Mouse (Mus musculus) hindbrain, embryonic 13.5 days (tissue): Measurements from ENCODE around the gene Dnajc2. TPM values are rescaled to one million over a fixed set of nuclear protein-coding genes. Genes with fewer than 3 reads are reported as not detected.
"Not testable (repeated sequence)": the region's sequence is repeated elsewhere in the genome, so short reads cannot be mapped to it uniquely, and the experiment has no call there.

Experiments
- ATAC-seq: fragments of 200-750 bp; cut with Nextera tagmentation; 2 replicates; pipeline ENCODE4 v1.8.0; 2017; ENCODE audit warnings: moderate TSS enrichment; ENCODE audit not compliant: low FRiP score
- H3K27ac ChIP-seq: fragments of 300-500 bp; sonication (generic); 2 replicates; pipeline ENCODE4 v1.5.1; 2015; ENCODE audit warnings: inconsistent platforms, mild to moderate bottlenecking, moderate library complexity
- H3K27me3 ChIP-seq: fragments of 300-500 bp; sonication (generic); 2 replicates; pipeline ENCODE4 v1.6.1; 2015; ENCODE audit warnings: mild to moderate bottlenecking, inconsistent platforms
- H3K36me3 ChIP-seq: fragments of 300-500 bp; sonication (generic); 2 replicates; pipeline ENCODE4 v1.6.1; 2015; ENCODE audit warnings: mild to moderate bottlenecking, inconsistent platforms
- H3K4me1 ChIP-seq: fragments of 300-500 bp; sonication (generic); replicated peaks from 2 replicates; pipeline ENCODE4 v1.6.1; 2015; ENCODE audit warnings: inconsistent platforms
- H3K4me2 ChIP-seq: fragments of 300-500 bp; sonication (generic); 2 replicates; pipeline ENCODE4 v1.6.1; 2015; ENCODE audit warnings: inconsistent platforms, mild to moderate bottlenecking, moderate library complexity
- H3K4me3 ChIP-seq: fragments of 300-500 bp; sonication (generic); 2 replicates; pipeline ENCODE4 v1.5.1; 2015; ENCODE audit warnings: mild to moderate bottlenecking, inconsistent platforms
- H3K9ac ChIP-seq: fragments of 300-500 bp; sonication (generic); 2 replicates; pipeline ENCODE4 v1.6.1; 2015; ENCODE audit warnings: mild to moderate bottlenecking, inconsistent platforms
- H3K9me3 ChIP-seq: fragments of 300-500 bp; sonication (generic); 2 replicates; pipeline ENCODE4 v1.6.1; 2016; ENCODE audit warnings: inconsistent platforms
- WGBS: fragments of 180-500 bp; shearing (Covaris S2); methylation state at CpG from one replicate; pipeline ENCODE4 v1.1.7; 2015; 5-methylcytosine and 5-hydroxymethylcytosine counted together
- polyA plus RNA-seq: library from polyadenylated mRNA; unstranded; fragments of >200 nt; fragmentation: Nextera tagmentation; extraction: Ambion mirVana; gene quantifications from 2 replicates; pipeline ENCODE4 v1.2.1, GENCODE M21; 2015

Gene Dnajc2
- polyA plus RNA-seq, 1 experiment from 2014 or later, result 74.0 TPM

DNA sequence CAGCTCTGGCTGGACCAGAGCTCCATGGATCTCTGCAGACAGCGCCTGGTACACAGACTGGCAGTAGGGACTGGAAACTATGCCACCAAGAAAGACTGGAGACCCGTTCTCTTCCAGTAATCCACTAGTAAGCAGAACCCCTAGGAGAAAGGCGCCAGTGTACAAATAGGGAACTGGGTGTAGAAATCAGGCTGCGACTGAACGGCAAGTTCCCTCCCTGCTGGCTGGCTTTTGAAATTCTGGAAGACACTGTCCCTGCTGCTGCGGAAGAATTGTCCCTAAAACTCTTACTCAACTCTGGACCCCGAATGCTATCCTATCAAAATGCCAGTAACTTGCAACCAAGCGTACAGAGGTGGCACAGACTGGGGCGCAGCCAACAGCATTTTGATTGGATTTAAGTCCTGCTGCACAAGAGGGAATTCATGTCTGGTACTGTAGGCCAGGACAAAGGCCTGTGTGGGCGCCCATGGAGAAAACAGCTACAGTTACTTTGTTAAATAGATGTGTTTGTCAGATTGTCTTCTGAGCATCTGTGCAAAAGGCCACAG is 67.8 kb downstream of the Dnajc2 start:
- H3K4me1 ChIP-seq, result no peaks in the 10 kb centered on the region
- no peak overlapping the region for H3K4me3 ChIP-seq
- no peaks in the 10 kb centered on the region for H3K27me3 ChIP-seq
- ATAC-seq, result no peak
- H3K9me3 ChIP-seq, result no peaks in the 10 kb centered on the region
- no peaks in the 10 kb centered on the region for H3K36me3 ChIP-seq
- no peak overlapping the region for H3K9ac ChIP-seq
- no peak overlapping the region for H3K27ac ChIP-seq
- 90% methylated on average over 10 of the region's 10 CpGs for WGBS
- no peak overlapping the region for H3K4me2 ChIP-seq

DNA sequence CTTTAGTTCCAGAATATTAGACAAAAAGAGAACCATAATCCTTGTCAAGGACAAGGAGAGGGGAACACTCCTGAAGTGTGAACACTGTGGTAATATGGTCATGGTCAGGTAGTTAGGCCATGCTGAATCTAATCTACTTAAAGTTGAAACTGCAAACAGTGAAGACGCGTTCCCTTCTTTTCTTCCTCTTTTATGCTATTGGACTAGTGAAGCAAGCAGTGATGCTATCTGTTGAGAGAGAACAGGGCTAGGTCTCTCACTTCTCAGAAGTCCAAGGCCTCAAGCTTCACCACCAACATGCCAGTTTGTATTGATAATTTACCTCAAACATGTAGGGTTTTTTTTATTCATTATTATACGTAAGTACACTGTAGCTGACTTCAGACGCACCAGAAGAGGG is 70.6 kb downstream of the Dnajc2 start:
- ATAC-seq, result no peak
- Histone ChIP-seq H3K4me2 (no peak overlapping the region), H3K9ac (no peak overlapping the region), H3K9me3 (no peaks in the 10 kb centered on the region), H3K36me3 (no peaks in the 10 kb centered on the region), H3K27ac (no peak overlapping the region), H3K4me1 (no peaks in the 10 kb centered on the region), H3K27me3 (no peaks in the 10 kb centered on the region), H3K4me3 (no peak overlapping the region)
- WGBS, result 95% methylated on average over 4 of the region's 4 CpGs

DNA sequence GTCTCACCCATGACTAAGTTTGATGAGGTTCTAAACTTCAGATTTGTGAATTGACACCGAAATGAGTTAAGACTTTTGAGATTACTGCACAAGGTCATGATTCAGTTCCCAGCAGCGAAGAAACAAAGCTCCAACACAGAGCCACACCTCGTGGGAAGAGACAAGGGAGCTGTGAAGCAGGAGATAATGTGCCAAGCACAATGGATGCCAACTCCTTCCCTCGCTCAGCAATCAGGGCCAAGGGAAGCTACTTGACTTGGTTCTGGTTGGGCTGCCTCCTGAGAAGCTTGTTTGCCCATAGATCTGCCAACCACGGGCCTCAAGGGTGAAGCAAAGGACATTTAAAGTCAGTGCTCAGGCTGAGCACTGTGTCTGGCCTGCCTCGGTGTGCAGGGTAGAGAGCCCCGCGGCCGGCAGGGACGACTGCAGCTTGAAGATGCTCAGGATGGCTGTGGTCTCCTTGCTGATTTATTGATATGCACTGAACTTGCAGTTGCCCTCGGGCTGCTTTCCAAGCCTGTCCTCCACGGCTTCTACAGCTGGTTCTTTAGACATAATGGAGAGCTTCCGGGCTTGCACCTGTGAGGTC is 72.8 kb downstream of the Dnajc2 start:
- Histone ChIP-seq H3K9ac (no peak overlapping the region), H3K4me2 (no peak overlapping the region), H3K4me1 (no peaks in the 10 kb centered on the region), H3K27ac (no peak overlapping the region), H3K27me3 (no peaks in the 10 kb centered on the region), H3K36me3 (no peaks in the 10 kb centered on the region), H3K4me3 (no peak overlapping the region), H3K9me3 (no peaks in the 10 kb centered on the region)
- 72% methylated on average over 13 of the region's 13 CpGs for WGBS
- ATAC-seq, result no peak

DNA sequence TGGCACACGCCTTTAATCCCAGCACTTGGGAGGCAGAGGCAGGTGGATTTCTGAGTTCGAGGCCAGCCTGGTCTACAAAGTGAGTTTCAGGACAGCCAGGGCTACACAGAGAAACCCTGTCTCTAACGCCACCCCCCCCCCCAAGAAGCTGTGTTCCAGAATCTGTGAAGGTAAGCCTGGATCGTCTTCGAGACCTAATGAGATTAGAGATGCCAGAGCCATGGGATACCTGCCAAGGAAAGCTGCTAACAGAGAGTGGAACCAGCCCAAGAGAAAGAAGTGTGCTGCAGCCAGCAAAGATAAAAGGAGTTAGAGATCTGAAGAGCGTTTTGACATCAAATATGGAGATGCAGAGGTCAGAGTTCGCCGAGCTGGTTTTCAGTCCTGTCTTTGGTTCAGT is 77.0 kb downstream of the Dnajc2 start:
- not testable (repeated sequence) for H3K36me3 ChIP-seq, H3K9me3 ChIP-seq, H3K4me3 ChIP-seq, H3K4me2 ChIP-seq, H3K9ac ChIP-seq, H3K27me3 ChIP-seq, H3K27ac ChIP-seq, H3K4me1 ChIP-seq, ATAC-seq
- WGBS, result 91% methylated on average over 8 of the region's 8 CpGs

Other genes starting within 250 kb of the Dnajc2 start
- 8.4 and 11.2 TPM in 2 replicates for gene Lrrc17, start 241.7 kb downstream of the Dnajc2 start, polyA plus RNA-seq
- 0.31 and 0.58 TPM in 2 replicates for gene Fbxl13, start 139.6 kb downstream of the Dnajc2 start, polyA plus RNA-seq
- 63.1 and 68.4 TPM in 2 replicates for gene Armc10, start 139.4 kb downstream of the Dnajc2 start, polyA plus RNA-seq
- gene Napepld, start 83.9 kb downstream of the Dnajc2 start, polyA plus RNA-seq, result 2.1 TPM in 2 replicates
- gene Pmpcb, start 48.1 kb downstream of the Dnajc2 start, polyA plus RNA-seq, result 79.5 and 81.3 TPM in 2 replicates
- 195 and 198 TPM in 2 replicates for gene Psmc2, start within 50 bp of the Dnajc2 start, polyA plus RNA-seq
- 0.09 and 0.17 TPM in 2 replicates for gene Slc26a5, start 80.4 kb upstream of the Dnajc2 start, polyA plus RNA-seq